Mouse (Mus musculus) CH12.LX (cell line): ENCODE results near the gene Mapk11. TPM values are rescaled to one million over a fixed set of nuclear protein-coding genes. Genes with fewer than 3 reads are reported as not detected.

Source experiments
- DNase-seq: peaks from one replicate; pipeline ENCODE4 v3.0.0-alpha.2; 2013; ENCODE audit errors: extremely low read depth
- H3K27ac ChIP-seq: 2 replicates; pipeline ENCODE4 v1.5.1; 2012; ENCODE audit warnings: low read depth, mild to moderate bottlenecking, control low read depth, moderate library complexity; ENCODE audit not compliant: insufficient read depth
- H3K27me3 ChIP-seq: replicated peaks from 2 replicates; pipeline ENCODE3; 2012; ENCODE audit warnings: inconsistent platforms
- H3K36me3 ChIP-seq, 2 experiments: replicated peaks in 1 of 2; 2 replicates each; pipeline versions ENCODE3 to v1.6.1; 2012; ENCODE audit warnings: inconsistent platforms in 1 of 2, low read length in 1 of 2, mild to moderate bottlenecking in 1 of 2, mixed read lengths in 1 of 2, moderate library complexity in 1 of 2; ENCODE audit not compliant: control insufficient read depth in 1 of 2, insufficient read depth in 1 of 2
- H3K4me1 ChIP-seq, 2 experiments: 2 replicates each; pipeline ENCODE4 v1.6.1; 2012; ENCODE audit warnings: inconsistent platforms in 1 of 2, moderate library complexity in 1 of 2; ENCODE audit not compliant: insufficient read depth in 2 of 2, control insufficient read depth in 1 of 2
- H3K4me2 ChIP-seq: 2 replicates; pipeline ENCODE4 v1.6.1; 2012; ENCODE audit warnings: low read depth, mild to moderate bottlenecking, control low read depth; ENCODE audit not compliant: poor library complexity, insufficient read depth, severe bottlenecking
- H3K4me3 ChIP-seq, 3 experiments: fragments of 150-350 bp in 1 of 3; sonication (generic) in 1 of 3; replicated peaks in 1 of 3; 2 replicates each; pipeline versions ENCODE3 to v1.5.1; 2011 to 2012; ENCODE audit warnings: low read depth in 2 of 3, low read length in 2 of 3, mild to moderate bottlenecking in 2 of 3, moderate library complexity in 2 of 3, control low read depth in 1 of 3, improper control_type of control experiment in 1 of 3, inconsistent platforms in 1 of 3, mixed read lengths in 1 of 3; ENCODE audit not compliant: poor library complexity in 1 of 3
- H3K79me2 ChIP-seq: replicated peaks from 2 replicates; pipeline ENCODE4 v1.6.1; 2012; ENCODE audit warnings: mild to moderate bottlenecking, moderate library complexity; ENCODE audit not compliant: control insufficient read depth, poor library complexity, insufficient read depth, severe bottlenecking; ENCODE audit errors: extremely low read depth
- H3K9ac ChIP-seq: 2 replicates; pipeline ENCODE4 v1.6.1; 2012; ENCODE audit warnings: low read depth, mild to moderate bottlenecking, control low read depth, moderate library complexity; ENCODE audit not compliant: insufficient read depth
- H3K9me3 ChIP-seq: replicated peaks from 2 replicates; pipeline ENCODE3; 2012; ENCODE audit warnings: low read length, inconsistent platforms, mixed read lengths
- BHLHE40 ChIP-seq: IDR thresholded peaks from 2 replicates; pipeline ENCODE4 v1.6.1; 2011; ENCODE audit warnings: mild to moderate bottlenecking, low read depth, low read length, improper control_type of control experiment
- CHD2 ChIP-seq: IDR thresholded peaks from 2 replicates; pipeline ENCODE4 v1.6.1; 2011; ENCODE audit warnings: low read length, improper control_type of control experiment
- CTCF ChIP-seq, 2 experiments: IDR thresholded peaks in 1 of 2; conservative IDR thresholded peaks in 1 of 2; 2 replicates each; pipeline ENCODE4 v1.5.1; 2011 to 2012; ENCODE audit warnings: low read depth in 2 of 2, low read length in 2 of 2, improper control_type of control experiment in 1 of 2, inconsistent platforms in 1 of 2, mild to moderate bottlenecking in 1 of 2, moderate library complexity in 1 of 2
- E2F4 ChIP-seq: IDR thresholded peaks from 2 replicates; pipeline ENCODE4 v1.6.1; 2011; ENCODE audit warnings: low read depth, low read length, improper control_type of control experiment; ENCODE audit not compliant: insufficient replicate concordance
- EP300 ChIP-seq: IDR thresholded peaks from 2 replicates; pipeline ENCODE4 v1.6.1; 2011; ENCODE audit warnings: low read length, improper control_type of control experiment
- ETS1 ChIP-seq: conservative IDR thresholded peaks from 2 replicates; pipeline ENCODE4 v1.6.1; 2012; ENCODE audit warnings: low read depth, mild to moderate bottlenecking, inconsistent platforms, low read length, improper control_type of control experiment, moderate library complexity
- HCFC1 ChIP-seq: IDR thresholded peaks from 2 replicates; pipeline ENCODE4 v1.6.1; 2012; ENCODE audit warnings: low read depth, mild to moderate bottlenecking, inconsistent platforms, low read length, improper control_type of control experiment
- IRF4 ChIP-seq: IDR thresholded peaks from 2 replicates; pipeline ENCODE4 v1.6.1; 2014; ENCODE audit warnings: low read depth, mild to moderate bottlenecking, inconsistent platforms, low read length, improper control_type of control experiment
- KAT2A ChIP-seq: IDR thresholded peaks from 2 replicates; pipeline ENCODE4 v1.6.1; 2012; ENCODE audit warnings: low read length, improper control_type of control experiment, inconsistent platforms; ENCODE audit not compliant: insufficient replicate concordance
- MAZ ChIP-seq: IDR thresholded peaks from 2 replicates; pipeline ENCODE4 v1.6.1; 2012; ENCODE audit warnings: low read depth, mild to moderate bottlenecking, inconsistent platforms, low read length, improper control_type of control experiment, moderate library complexity
- MXI1 ChIP-seq: IDR thresholded peaks from 2 replicates; pipeline ENCODE4 v1.6.1; 2011; ENCODE audit warnings: mild to moderate bottlenecking, low read depth, low read length, improper control_type of control experiment
- PAX5 ChIP-seq: IDR thresholded peaks from 2 replicates; pipeline ENCODE4 v1.6.1; 2012; ENCODE audit warnings: low read length, inconsistent platforms, mixed read lengths
- POLR2A ChIP-seq: IDR thresholded peaks from 2 replicates; pipeline ENCODE4 v1.6.1; 2011; ENCODE audit warnings: low read depth, mild to moderate bottlenecking, improper control_type of control experiment, low read length
- POLR2AphosphoS2 ChIP-seq: IDR thresholded peaks from 2 replicates; pipeline ENCODE4 v1.6.1; 2011; ENCODE audit warnings: low read depth, low read length, improper control_type of control experiment
- RAD21 ChIP-seq: IDR thresholded peaks from 2 replicates; pipeline ENCODE4 v1.6.1; 2011; ENCODE audit warnings: low read depth, mild to moderate bottlenecking, low read length, improper control_type of control experiment, moderate library complexity
- RCOR1 ChIP-seq: conservative IDR thresholded peaks from 2 replicates; pipeline ENCODE4 v1.6.1; 2012; ENCODE audit warnings: low read depth, mild to moderate bottlenecking, inconsistent platforms, low read length, improper control_type of control experiment
- SIN3A ChIP-seq: IDR thresholded peaks from 2 replicates; pipeline ENCODE4 v1.6.1; 2012; ENCODE audit warnings: low read length, improper control_type of control experiment, inconsistent platforms
- TBP ChIP-seq: conservative IDR thresholded peaks from 2 replicates; pipeline ENCODE4 v1.6.1; 2011; ENCODE audit warnings: low read depth, low read length, improper control_type of control experiment
- UBTF ChIP-seq: IDR thresholded peaks from 2 replicates; pipeline ENCODE4 v1.6.1; 2012; ENCODE audit warnings: low read depth, mild to moderate bottlenecking, inconsistent platforms, low read length, improper control_type of control experiment, moderate library complexity
- USF1 ChIP-seq: IDR thresholded peaks from 2 replicates; pipeline ENCODE4 v1.6.1; 2014; ENCODE audit warnings: low read depth, mild to moderate bottlenecking, inconsistent platforms, low read length, improper control_type of control experiment
- ZC3H11A ChIP-seq: IDR thresholded peaks from 2 replicates; pipeline ENCODE4 v1.6.1; 2012; ENCODE audit warnings: low read depth, mild to moderate bottlenecking, inconsistent platforms, low read length, improper control_type of control experiment
- ZMIZ1 ChIP-seq: IDR thresholded peaks from 2 replicates; pipeline ENCODE4 v1.6.1; 2012; ENCODE audit warnings: low read depth, mild to moderate bottlenecking, inconsistent platforms, low read length, improper control_type of control experiment
- dilution Hi-C: fragments of 300-500 bp; cut with MboI; formaldehyde crosslinking; loops from 2 replicates; pipeline ENCODE4 v1.14.3; 2020; ENCODE audit warnings: low sequenced_read_pairs; ENCODE audit not compliant: extremely low pct_unique_long_range_greater_than_20kb, extremely low pct_ligation_motif_present
- in situ Hi-C: fragments of 300-500 bp; cut with MboI; formaldehyde crosslinking; loops from 3 replicates; pipeline ENCODE4 v1.14.3; 2019; ENCODE audit warnings: low sequenced_read_pairs, low pct_ligation_motif_present, low pct_unique_long_range_greater_than_20kb, mixed read lengths
- polyA plus RNA-seq: library from polyadenylated mRNA; unstranded; fragments of >175 nt; gene quantifications from 2 replicates; pipeline ENCODE4 v1.2.1, GENCODE M21; 2012; ENCODE audit warnings: low read depth; ENCODE audit not compliant: insufficient read length
- total RNA-seq, 2 experiments: library from RNA; depleted of rRNA; stranded (reverse); fragments of 300-350 nt in 1 of 2; fragments of >200 nt in 1 of 2; gene quantifications; 2 replicates each; pipeline ENCODE4 v1.2.3; 2012 to 2014

The Mapk11 gene
- total and polyA plus RNA-seq, 3 experiments = 3.9 to 11.4 (median 5.3) TPM

DNA sequence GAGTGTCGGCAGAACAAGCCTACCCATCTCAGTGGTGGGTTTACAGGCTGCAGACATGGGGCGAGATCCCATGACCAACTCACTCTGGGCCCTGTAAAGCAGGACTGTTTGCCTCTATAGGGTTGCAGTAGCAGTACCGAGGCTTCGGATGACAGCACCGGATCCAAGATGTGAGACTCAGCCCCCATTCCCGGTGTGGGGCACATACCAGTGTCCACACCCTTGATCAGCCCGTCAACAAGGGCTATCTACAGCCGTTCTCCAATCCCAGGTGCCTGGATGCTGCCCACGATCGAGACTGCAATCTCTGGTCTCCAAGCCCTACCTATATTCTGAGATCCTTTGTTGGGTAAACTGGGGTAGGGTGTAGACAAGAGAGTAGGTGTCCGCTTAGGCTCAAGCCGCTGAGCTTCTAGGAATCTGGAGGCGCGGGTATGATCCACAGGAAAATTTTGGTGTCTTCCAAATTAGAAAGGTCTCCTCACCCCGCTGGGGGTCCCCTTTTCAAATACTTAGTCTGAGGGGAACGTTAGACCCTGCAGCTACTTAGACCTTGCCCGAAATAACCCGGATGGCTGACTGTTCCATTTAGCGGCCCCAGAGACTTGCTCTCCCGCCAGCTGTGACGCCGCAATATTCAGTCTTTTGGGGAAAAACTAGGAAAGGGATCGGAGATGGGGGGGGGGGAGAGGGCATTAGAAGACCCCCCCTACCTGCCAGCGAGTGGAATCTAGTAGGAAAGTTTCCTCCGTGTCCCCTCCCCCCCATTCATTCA, 745 bp downstream of the Mapk11 start:
- Histone ChIP-seq H3K4me3 (peak overlapping the region; percentile 56 to 94 (median 68)), H3K9ac (peak overlapping the region; percentile 68), H3K9me3 (no peaks in the 10 kb centered on the region), H3K27ac (no peak overlapping the region), H3K27me3 (peaks cover 33% of the 10 kb centered on the region), H3K4me2 (peak overlapping the region; percentile 97), H3K79me2 (no peaks in the 10 kb centered on the region), H3K36me3 (peaks cover 7 to 22% of the 10 kb centered on the region in 2 experiments), H3K4me1 (peaks cover 14 to 25% of the 10 kb centered on the region in 2 experiments)
- in situ Hi-C loops (no loop called here), dilution Hi-C loops (no loop called here)
- DNase-seq = no peak
- TF ChIP-seq TBP (no peak), CTCF (conservative IDR thresholded peaks at IDR 0.05 in 1 of 2, IDR thresholded peaks at IDR 0.05 in 1 of 2; ENCODE audit: low read depth in 2 of 2, low read length in 2 of 2) (no peak), MXI1 (no peak), KAT2A (no peak), IRF4 (no peak), CHD2 (no peak), PAX5 (no peak), POLR2A (no peak), RCOR1 (no peak), BHLHE40 (no peak), POLR2AphosphoS2 (no peak), ZMIZ1 (no peak), ZC3H11A (no peak), HCFC1 (no peak), EP300 (no peak)

DNA sequence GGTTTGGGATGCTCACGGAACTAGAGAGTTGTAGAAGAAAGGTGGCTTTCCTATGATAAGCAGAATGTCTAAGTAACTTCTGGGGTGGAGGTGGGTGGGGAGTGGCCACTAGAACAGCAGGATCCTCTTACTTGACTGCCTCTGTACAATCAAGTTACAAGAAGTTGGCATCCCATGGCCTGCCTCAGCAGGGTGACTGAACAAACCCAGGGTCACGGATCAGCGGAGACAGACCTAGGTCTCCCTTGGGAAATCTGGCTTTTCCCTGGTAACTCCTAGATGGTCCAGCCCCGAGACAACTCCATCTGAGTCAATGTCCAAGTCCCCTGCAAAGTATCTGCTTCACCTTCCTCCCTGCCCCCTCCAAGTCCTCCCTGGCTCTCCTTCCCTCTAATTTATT, 1.5 kb downstream of the Mapk11 start:
- H3K4me2 ChIP-seq = no peak overlapping the region
- H3K27me3 ChIP-seq = peaks cover 32% of the 10 kb centered on the region

More for the DNA sequence above, 1.5 kb downstream of the Mapk11 start:
- H3K9ac ChIP-seq = no peak overlapping the region
- dilution Hi-C loops = no loop called here
- no peak for TF ChIP-seq UBTF
- no peak for TF ChIP-seq ETS1
- no peak for TF ChIP-seq USF1
- no peak for TF ChIP-seq MAZ
- no peak for TF ChIP-seq E2F4
- TF ChIP-seq ZMIZ1 = no peak
- TF ChIP-seq RAD21 = no peak
- TF ChIP-seq SIN3A = no peak
- no peak for TF ChIP-seq BHLHE40
- no peaks in the 10 kb centered on the region for H3K79me2 ChIP-seq
- no peak overlapping the region for H3K4me3 ChIP-seq
- H3K36me3 ChIP-seq = peaks cover 7 to 27% of the 10 kb centered on the region in 2 experiments
- peaks cover 14 to 30% of the 10 kb centered on the region in 2 experiments for H3K4me1 ChIP-seq
- no peak overlapping the region for H3K27ac ChIP-seq
- in situ Hi-C loops = no loop called here
- DNase-seq = no peak
- H3K9me3 ChIP-seq = no peaks in the 10 kb centered on the region
